Mouse (Mus musculus) MEL (cell line): ENCODE results near the gene Maml2.

Source experiments
- CTCF ChIP-seq, 3 experiments: IDR thresholded peaks in 2 of 3; conservative IDR thresholded peaks in 1 of 3; 2 replicates each; pipeline ENCODE4 v1.5.1; 2011 to 2012; ENCODE audit warnings: low read length in 3 of 3, low read depth in 2 of 3, mild to moderate bottlenecking in 2 of 3, improper control_type of control experiment in 1 of 3, inconsistent platforms in 1 of 3, mixed read lengths in 1 of 3, moderate library complexity in 1 of 3; ENCODE audit not compliant: control insufficient read depth in 1 of 3, insufficient read depth in 1 of 3, poor library complexity in 1 of 3, severe bottlenecking in 1 of 3
- E2F4 ChIP-seq: IDR thresholded peaks from 2 replicates; pipeline ENCODE4 v1.6.1; 2011; ENCODE audit warnings: low read depth, low read length, improper control_type of control experiment, borderline replicate concordance
- ELF1 ChIP-seq: IDR thresholded peaks from 2 replicates; pipeline ENCODE4 v1.6.1; 2014; ENCODE audit warnings: low read depth, mild to moderate bottlenecking, inconsistent platforms, low read length, improper control_type of control experiment, moderate library complexity
- EP300 ChIP-seq, 2 experiments: IDR thresholded peaks; 2 replicates each; pipeline ENCODE4 v1.6.1; 2011; ENCODE audit warnings: improper control_type of control experiment in 2 of 2, low read length in 2 of 2, low read depth in 1 of 2, mild to moderate bottlenecking in 1 of 2
- GABPA ChIP-seq: IDR thresholded peaks from 2 replicates; pipeline ENCODE4 v1.6.1; 2012; ENCODE audit warnings: low read depth, mild to moderate bottlenecking, inconsistent platforms, low read length, improper control_type of control experiment, moderate library complexity
- GATA1 ChIP-seq: IDR thresholded peaks from 2 replicates; pipeline ENCODE4 v1.6.1; 2011; ENCODE audit warnings: low read depth, low read length, improper control_type of control experiment
- MAFK ChIP-seq: IDR thresholded peaks from 2 replicates; pipeline ENCODE4 v1.6.1; 2011; ENCODE audit warnings: low read depth, mild to moderate bottlenecking, low read length, improper control_type of control experiment, borderline replicate concordance
- MYC ChIP-seq: IDR thresholded peaks from 2 replicates; pipeline ENCODE4 v1.6.1; 2011; ENCODE audit warnings: low read depth, mild to moderate bottlenecking, low read length, improper control_type of control experiment, moderate library complexity
- POLR2A ChIP-seq, 2 experiments: IDR thresholded peaks; 2 replicates each; pipeline ENCODE4 v1.6.1; 2011 to 2012; ENCODE audit warnings: low read length in 2 of 2, mild to moderate bottlenecking in 2 of 2, control low read depth in 1 of 2, improper control_type of control experiment in 1 of 2, low read depth in 1 of 2, moderate library complexity in 1 of 2; ENCODE audit not compliant: control insufficient read depth in 1 of 2, insufficient read depth in 1 of 2, poor library complexity in 1 of 2

DNA sequence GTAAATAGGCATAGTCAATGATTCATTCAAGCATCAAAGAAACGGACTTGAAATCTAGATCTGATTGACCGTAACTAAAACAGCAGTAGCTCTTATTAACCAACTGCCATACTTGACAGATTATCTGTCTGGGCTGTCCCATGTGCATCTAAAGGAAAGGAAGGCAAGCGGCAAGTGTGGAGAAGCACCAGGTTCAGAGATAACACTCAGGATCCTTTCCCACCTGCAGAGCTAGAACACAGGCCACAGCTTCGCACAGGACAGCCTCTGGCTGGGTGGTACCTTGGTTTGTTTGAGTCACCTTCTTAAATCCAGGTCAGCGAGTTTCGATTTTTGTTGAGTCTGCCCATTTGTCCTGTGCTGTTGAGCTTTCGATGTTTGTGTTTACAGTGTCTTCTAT, 240.4 kb downstream of the Maml2 start:
- TF ChIP-seq GABPA (no peak), GATA1 (peak; percentile 67), E2F4 (no peak), MAFK (no peak), MYC (no peak), CTCF (IDR thresholded peaks at IDR 0.05 in 2 of 3, conservative IDR thresholded peaks at IDR 0.05 in 1 of 3; ENCODE audit: control insufficient read depth in 1 of 3, insufficient read depth in 1 of 3, low read depth in 2 of 3, low read length in 3 of 3, poor library complexity in 1 of 3, severe bottlenecking in 1 of 3) (no peak), ELF1 (no peak), EP300 (IDR thresholded peaks at IDR 0.05; ENCODE audit: low read depth in 1 of 2, low read length in 2 of 2) (peak; percentile 31 to 74; a peak in 3 of 4 replicates), POLR2A (IDR thresholded peaks at IDR 0.05; ENCODE audit: control insufficient read depth in 1 of 2, insufficient read depth in 1 of 2, low read depth in 1 of 2, low read length in 2 of 2, poor library complexity in 1 of 2) (peak; percentile 30 to 58; a peak in 2 of 4 replicates)
